Mouse (Mus musculus) forebrain, embryonic 15.5 days (tissue): ENCODE measurements around the gene Bpifb2. TPM values are rescaled to one million over a fixed set of nuclear protein-coding genes. Genes with fewer than 3 reads are reported as not detected.
"Not testable (repeated sequence)": the region's sequence is repeated elsewhere in the genome, so short reads cannot be mapped to it uniquely, and the experiment has no call there.

Experiments
- ATAC-seq: fragments of 200-750 bp; cut with Nextera tagmentation; replicated peaks from 2 replicates; pipeline ENCODE4 v1.8.0; 2017; ENCODE audit warnings: mild to moderate bottlenecking, moderate TSS enrichment, moderate library complexity
- H3K27ac ChIP-seq: fragments of 300-500 bp; sonication (generic); replicated peaks from 2 replicates; pipeline ENCODE4 v1.5.1; 2015; ENCODE audit warnings: mild to moderate bottlenecking, inconsistent platforms
- H3K27me3 ChIP-seq: fragments of 300-500 bp; sonication (generic); 2 replicates; pipeline ENCODE4 v1.6.1; 2015; ENCODE audit warnings: inconsistent platforms
- H3K36me3 ChIP-seq: fragments of 300-500 bp; sonication (generic); 2 replicates; pipeline ENCODE4 v1.6.1; 2015; ENCODE audit warnings: mild to moderate bottlenecking, inconsistent platforms
- H3K4me1 ChIP-seq: fragments of 300-500 bp; sonication (generic); 2 replicates; pipeline ENCODE4 v1.6.1; 2015; ENCODE audit warnings: inconsistent platforms
- H3K4me2 ChIP-seq: fragments of 300-500 bp; sonication (generic); replicated peaks from 2 replicates; pipeline ENCODE4 v1.6.1; 2015; ENCODE audit warnings: mild to moderate bottlenecking, inconsistent platforms
- H3K4me3 ChIP-seq: fragments of 300-500 bp; sonication (generic); 2 replicates; pipeline ENCODE4 v1.5.1; 2015; ENCODE audit warnings: mild to moderate bottlenecking, inconsistent platforms
- H3K9ac ChIP-seq: fragments of 300-500 bp; sonication (generic); replicated peaks from 2 replicates; pipeline ENCODE4 v1.6.1; 2015; ENCODE audit warnings: mild to moderate bottlenecking, inconsistent platforms
- H3K9me3 ChIP-seq: fragments of 300-500 bp; sonication (generic); 2 replicates; pipeline ENCODE4 v1.6.1; 2016; ENCODE audit warnings: inconsistent platforms
- WGBS: fragments of 180-500 bp; shearing (Covaris S2); methylation state at CpG from one replicate; pipeline ENCODE4 v1.1.7; 2015; ENCODE audit warnings: mixed read lengths; 5-methylcytosine and 5-hydroxymethylcytosine counted together
- polyA plus RNA-seq: library from polyadenylated mRNA; unstranded; fragments of >200 nt; fragmentation: Nextera tagmentation; extraction: Ambion mirVana; gene quantifications from 2 replicates; pipeline ENCODE4 v1.2.1, GENCODE M21; 2015

Gene Bpifb2
- not detected in 2 replicates for polyA plus RNA-seq

GRCm38 (mm10) chr2:153874745-153875144 lies at the start of gene Bpifb2:
TSS of gene Bpifb2 (plus strand) at chr2:153875045.
- no peak within 1 kb of the TSS for H3K9ac ChIP-seq
- H3K27ac ChIP-seq: no peak within 1 kb of the TSS
- WGBS: 78% methylated on average over 9 of the region's 9 CpGs
- H3K4me3 ChIP-seq: no peak within 1 kb of the TSS
- no peaks in the 10 kb centered on the region for H3K9me3 ChIP-seq
- H3K36me3 ChIP-seq: no peaks in the 10 kb centered on the region
- H3K27me3 ChIP-seq: no peaks in the 10 kb centered on the region
- no peak within 1 kb of the TSS for H3K4me2 ChIP-seq
- no peak for ATAC-seq
- 0 out of 2 replicates have a peak, but pooled peaks cover 3% of the 10 kb centered on the region for H3K4me1 ChIP-seq

DNA sequence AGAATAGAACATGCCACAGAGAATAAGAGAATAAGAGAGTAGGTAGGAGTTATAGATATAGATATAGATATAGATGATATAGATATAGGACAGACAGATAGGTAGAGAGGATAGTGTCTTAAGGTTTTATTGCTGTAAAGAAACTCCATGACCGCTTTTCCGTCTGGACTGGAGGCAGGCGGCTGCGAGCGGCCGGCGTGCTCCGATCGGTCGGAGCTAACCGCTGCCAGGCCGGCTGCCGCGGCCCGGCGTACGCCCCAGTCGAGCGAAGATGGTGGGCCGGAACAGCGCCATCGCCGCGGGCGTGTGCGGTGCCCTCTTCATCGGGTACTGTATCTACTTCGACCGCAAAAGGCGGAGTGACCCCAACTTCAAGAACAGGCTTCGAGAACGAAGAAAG lies 48.9 kb upstream of the Bpifb2 start:
- not testable (repeated sequence) for H3K27ac ChIP-seq, H3K4me1 ChIP-seq, H3K4me3 ChIP-seq, H3K9me3 ChIP-seq, ATAC-seq, H3K36me3 ChIP-seq, H3K4me2 ChIP-seq, H3K9ac ChIP-seq, H3K27me3 ChIP-seq
- WGBS: 74% methylated on average over 32 of the region's 32 CpGs

GRCm38 (mm10) chr2:153827171-153827830 lies 47.5 kb upstream of the Bpifb2 start:
- WGBS: 83% methylated on average over 8 of the region's 8 CpGs

GRCm38 (mm10) chr2:153828704-153829103 lies 46.1 kb upstream of the Bpifb2 start:
- H3K4me3 ChIP-seq: no peak overlapping the region
- no peaks in the 10 kb centered on the region for H3K9me3 ChIP-seq
- H3K9ac ChIP-seq: no peak overlapping the region
- 88% methylated on average over 7 of the region's 7 CpGs for WGBS
- peaks cover 4% of the 10 kb centered on the region for H3K4me1 ChIP-seq
- no peak overlapping the region for H3K4me2 ChIP-seq
- no peaks in the 10 kb centered on the region for H3K36me3 ChIP-seq
- ATAC-seq: no peak
- H3K27me3 ChIP-seq: no peaks in the 10 kb centered on the region
- H3K27ac ChIP-seq: no peak overlapping the region

More at GRCm38 (mm10) chr2:153827171-153827830, 47.5 kb upstream of the Bpifb2 start:
- no peaks in the 10 kb centered on the region for H3K36me3 ChIP-seq
- no peak overlapping the region for H3K4me2 ChIP-seq
- no peaks in the 10 kb centered on the region for H3K27me3 ChIP-seq
- no peak overlapping the region for H3K4me3 ChIP-seq
- H3K27ac ChIP-seq: no peak overlapping the region
- no peak for ATAC-seq
- no peaks in the 10 kb centered on the region for H3K9me3 ChIP-seq
- H3K9ac ChIP-seq: no peak overlapping the region
- H3K4me1 ChIP-seq: peaks cover 4% of the 10 kb centered on the region

GRCm38 (mm10) chr2:153833291-153833690 lies 41.6 kb upstream of the Bpifb2 start:
- 87% methylated on average over 8 of the region's 8 CpGs for WGBS

GRCm38 (mm10) chr2:153842854-153843253 lies 32.0 kb upstream of the Bpifb2 start:
- Histone ChIP-seq H3K27ac (no peak overlapping the region), H3K4me2 (no peak overlapping the region), H3K4me3 (no peak overlapping the region), H3K27me3 (no peaks in the 10 kb centered on the region), H3K9me3 (no peaks in the 10 kb centered on the region), H3K4me1 (no peaks in the 10 kb centered on the region), H3K36me3 (no peaks in the 10 kb centered on the region), H3K9ac (no peak overlapping the region)
- WGBS: 82% methylated on average over 8 of the region's 8 CpGs
- no peak for ATAC-seq

More at GRCm38 (mm10) chr2:153833291-153833690, 41.6 kb upstream of the Bpifb2 start:
- H3K4me1 ChIP-seq: no peaks in the 10 kb centered on the region
- H3K27ac ChIP-seq: no peak overlapping the region
- no peaks in the 10 kb centered on the region for H3K9me3 ChIP-seq
- H3K9ac ChIP-seq: no peak overlapping the region
- H3K4me3 ChIP-seq: no peak overlapping the region
- no peaks in the 10 kb centered on the region for H3K27me3 ChIP-seq
- no peaks in the 10 kb centered on the region for H3K36me3 ChIP-seq
- H3K4me2 ChIP-seq: no peak overlapping the region
- no peak for ATAC-seq

- no peak for ATAC-seq
- H3K9ac ChIP-seq: no peak overlapping the region
- WGBS: 62% methylated on average over 3 of the region's 3 CpGs
Observed at GRCm38 (mm10) chr2:153848389-153848788, 26.5 kb upstream of the Bpifb2 start.

GRCm38 (mm10) chr2:153850351-153851029 lies 24.4 kb upstream of the Bpifb2 start:
- Histone ChIP-seq H3K4me3 (no peak overlapping the region), H3K27ac (no peak overlapping the region), H3K4me2 (no peak overlapping the region), H3K36me3 (no peaks in the 10 kb centered on the region), H3K4me1 (no peaks in the 10 kb centered on the region), H3K9me3 (no peaks in the 10 kb centered on the region), H3K9ac (no peak overlapping the region), H3K27me3 (no peaks in the 10 kb centered on the region)
- 88% methylated on average over 6 of the region's 6 CpGs for WGBS
- ATAC-seq: no peak

More at GRCm38 (mm10) chr2:153848389-153848788, 26.5 kb upstream of the Bpifb2 start:
- Histone ChIP-seq H3K4me1 (no peaks in the 10 kb centered on the region), H3K4me3 (no peak overlapping the region), H3K36me3 (no peaks in the 10 kb centered on the region), H3K27me3 (no peaks in the 10 kb centered on the region), H3K27ac (no peak overlapping the region), H3K4me2 (no peak overlapping the region), H3K9me3 (no peaks in the 10 kb centered on the region)

DNA sequence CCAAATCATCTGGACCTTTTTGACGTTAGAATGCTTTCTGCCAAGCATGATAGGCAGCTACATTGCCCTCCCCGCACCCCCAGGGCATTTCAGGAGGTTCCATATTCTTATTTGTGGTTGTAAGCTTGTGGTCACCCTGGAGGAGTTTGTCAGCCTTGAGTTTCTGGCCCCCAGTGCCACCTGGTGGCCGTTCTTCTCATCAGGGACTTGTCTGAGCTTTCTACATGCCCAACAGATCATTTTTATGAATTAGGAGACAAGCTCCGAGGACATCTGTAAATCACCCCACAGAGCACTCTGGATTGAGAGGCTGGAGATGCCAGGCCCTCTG lies 23.9 kb upstream of the Bpifb2 start:
- Histone ChIP-seq H3K36me3 (no peaks in the 10 kb centered on the region), H3K9me3 (no peaks in the 10 kb centered on the region), H3K27me3 (no peaks in the 10 kb centered on the region), H3K4me3 (no peak overlapping the region), H3K4me2 (no peak overlapping the region), H3K27ac (no peak overlapping the region), H3K9ac (no peak overlapping the region), H3K4me1 (no peaks in the 10 kb centered on the region)
- WGBS: 57% methylated on average over 4 of the region's 4 CpGs
- no peak for ATAC-seq

- Histone ChIP-seq H3K4me1 (no peaks in the 10 kb centered on the region), H3K9me3 (no peaks in the 10 kb centered on the region), H3K36me3 (no peaks in the 10 kb centered on the region), H3K27ac (no peak overlapping the region), H3K4me3 (no peak overlapping the region), H3K4me2 (no peak overlapping the region), H3K27me3 (no peaks in the 10 kb centered on the region), H3K9ac (no peak overlapping the region)
- WGBS: 5% methylated on average over 5 of the region's 5 CpGs
- ATAC-seq: no peak
Observed at GRCm38 (mm10) chr2:153853544-153853943, 21.3 kb upstream of the Bpifb2 start.

GRCm38 (mm10) chr2:153859581-153859980 lies 15.3 kb upstream of the Bpifb2 start:
- no peak for ATAC-seq
- H3K27me3 ChIP-seq: no peaks in the 10 kb centered on the region
- H3K4me2 ChIP-seq: no peak overlapping the region
- no peaks in the 10 kb centered on the region for H3K9me3 ChIP-seq
- H3K27ac ChIP-seq: no peak overlapping the region
- 75% methylated on average over 2 of the region's 2 CpGs for WGBS
- H3K4me3 ChIP-seq: no peak overlapping the region
- no peaks in the 10 kb centered on the region for H3K36me3 ChIP-seq
- H3K9ac ChIP-seq: no peak overlapping the region
- H3K4me1 ChIP-seq: no peaks in the 10 kb centered on the region

GRCm38 (mm10) chr2:153860315-153860714 lies 14.5 kb upstream of the Bpifb2 start:
- 96% methylated on average over 11 of the region's 11 CpGs for WGBS
- no peak overlapping the region for H3K4me2 ChIP-seq
- H3K9me3 ChIP-seq: no peaks in the 10 kb centered on the region
- H3K4me3 ChIP-seq: no peak overlapping the region
- no peaks in the 10 kb centered on the region for H3K36me3 ChIP-seq
- H3K4me1 ChIP-seq: no peaks in the 10 kb centered on the region
- no peak for ATAC-seq
- no peak overlapping the region for H3K9ac ChIP-seq
- H3K27me3 ChIP-seq: no peaks in the 10 kb centered on the region
- no peak overlapping the region for H3K27ac ChIP-seq
